ENCODE assay signal across 7 mouse cellular contexts in the genomic region with DNA sequence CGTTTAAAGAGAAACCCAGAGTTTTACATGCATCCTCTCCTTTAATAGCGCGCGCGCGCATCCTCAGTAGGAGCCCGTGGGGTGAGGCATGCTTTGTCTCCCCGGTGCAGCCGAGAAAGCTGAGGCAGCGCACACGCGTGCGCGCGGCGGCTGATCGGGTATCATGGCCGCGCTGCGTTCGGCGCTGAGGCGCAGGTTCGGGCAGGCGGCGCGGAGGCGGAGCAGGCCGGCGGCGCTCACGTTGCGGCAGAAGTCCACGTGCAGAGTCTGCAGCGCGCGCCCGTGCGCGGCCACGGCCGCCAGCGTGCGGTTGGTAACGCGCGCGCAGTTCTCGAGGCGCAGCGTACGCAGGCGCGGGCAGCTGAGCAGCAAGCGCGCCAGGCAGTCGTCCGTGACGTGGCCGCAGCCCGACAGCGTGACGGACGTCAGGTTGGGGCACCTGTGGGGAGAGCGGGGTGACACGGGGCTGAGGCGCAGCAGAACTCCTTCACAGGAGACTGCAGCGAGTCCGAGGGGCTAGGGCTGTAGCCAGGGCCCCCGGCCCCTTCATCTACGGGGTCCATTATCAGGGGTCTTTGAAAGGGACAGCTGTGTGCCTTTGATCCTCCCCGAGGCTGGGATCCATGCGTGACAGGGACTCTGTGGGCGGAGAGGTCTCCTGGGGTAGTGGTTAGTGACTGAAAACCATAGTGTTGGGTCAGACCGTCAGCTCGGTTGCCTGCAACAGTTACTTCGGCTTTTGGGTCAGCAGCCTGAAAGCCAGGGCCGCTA. TPM values are rescaled to one million over a fixed set of nuclear protein-coding genes. Genes with fewer than 3 reads are reported as not detected.
A peak's percentile ranks its signal among the peaks of the same experiment; 100 is the strongest.
DNase-seq lines count a peak whose midpoint lies in the region; ATAC-seq lines count a peak whose summit lies in the region.

No protein-coding gene starts in this region.

- peak overlapping the region; percentile 98 for H3K4me2 ChIP-seq in limb, embryonic 11.5 days (ENCODE audit: low read depth, severe bottlenecking)
- H3K4me2 ChIP-seq in midbrain, embryonic 14.5 days (ENCODE audit: low read length) = peak overlapping the region; percentile 100

- peaks cover 46% of the 10 kb centered on the region for H3K4me1 ChIP-seq in embryonic facial prominence, embryonic 10.5 days
- peaks cover 7% of the 10 kb centered on the region; the same call in 1 of the 2 replicates for H3K4me1 ChIP-seq in limb, embryonic 11.5 days (ENCODE audit: control insufficient read depth, insufficient read depth, low read length)
- peaks cover 12% of the 10 kb centered on the region for H3K4me1 ChIP-seq in midbrain, embryonic 14.5 days (ENCODE audit: control insufficient read depth, insufficient read depth, low read length)

- H3K36me3 ChIP-seq in embryonic facial prominence, embryonic 10.5 days (replicated peaks) = peaks cover 72% of the 10 kb centered on the region
- peaks cover 17% of the 10 kb centered on the region for H3K36me3 ChIP-seq in limb, embryonic 11.5 days (ENCODE audit: control insufficient read depth, insufficient read depth, low read length)
- H3K36me3 ChIP-seq in midbrain, embryonic 14.5 days (ENCODE audit: control insufficient read depth, insufficient read depth, low read length) = peaks cover 64% of the 10 kb centered on the region

- no peaks in the 10 kb centered on the region for H3K27me3 ChIP-seq in embryonic facial prominence, embryonic 10.5 days (replicated peaks; ENCODE audit: low read depth, poor library complexity, severe bottlenecking)
- H3K27me3 ChIP-seq in limb, embryonic 11.5 days (ENCODE audit: control insufficient read depth, insufficient read depth, low read length) = no peaks in the 10 kb centered on the region
- no peaks in the 10 kb centered on the region for H3K27me3 ChIP-seq in midbrain, embryonic 14.5 days (ENCODE audit: control insufficient read depth, insufficient read depth, low read length)

- H3K9me3 ChIP-seq in embryonic facial prominence, embryonic 10.5 days = no peaks in the 10 kb centered on the region
- no peaks in the 10 kb centered on the region for H3K9me3 ChIP-seq in limb, embryonic 11.5 days (ENCODE audit: control insufficient read depth, low read length)
- no peaks in the 10 kb centered on the region for H3K9me3 ChIP-seq in midbrain, embryonic 14.5 days (ENCODE audit: control insufficient read depth, low read length)

- H3K27ac ChIP-seq in embryonic facial prominence, embryonic 10.5 days (replicated peaks) = peak overlapping the region; percentile 94
- H3K27ac ChIP-seq in limb, embryonic 11.5 days (replicated peaks; ENCODE audit: low read depth, low read length) = peak overlapping the region; percentile 90
- peak overlapping the region; percentile 98 for H3K27ac ChIP-seq in midbrain, embryonic 14.5 days (replicated peaks; ENCODE audit: low read depth, low read length)

- H3K9ac ChIP-seq in limb, embryonic 11.5 days (ENCODE audit: low read length) = peak overlapping the region; percentile 81
- H3K9ac ChIP-seq in midbrain, embryonic 14.5 days (replicated peaks; ENCODE audit: low read length) = peak overlapping the region; percentile 78

- under 1% methylated on average over 78 of the region's 78 CpGs for WGBS in embryonic facial prominence, embryonic 10.5 days
- under 1% methylated on average over 77 of the region's 78 CpGs for WGBS in limb, embryonic 11.5 days
- under 1% methylated on average over 78 of the region's 78 CpGs for WGBS in midbrain, embryonic 14.5 days

- ATAC-seq in limb, embryonic 11.5 days (ENCODE audit: insufficient number of reproducible peaks, low FRiP score, low TSS enrichment, low read depth) = peak; percentile 85
- peak; percentile 92 for ATAC-seq in midbrain, embryonic 14.5 days (ENCODE audit: low FRiP score, low TSS enrichment)

- DNase-seq in adrenal gland, postnatal 10 days = peak; percentile 95
- peak; percentile 95 for DNase-seq in embryonic facial prominence, embryonic 10.5 days (ENCODE audit: low spot score)
- DNase-seq in heart, adult 11 months = peak; percentile 100
- DNase-seq in kidney, adult 18-20 months = peak; percentile 94
- peak; percentile 93 for DNase-seq in limb, embryonic 11.5 days (ENCODE audit: low spot score)
- DNase-seq in midbrain, embryonic 14.5 days = peak; percentile 99
- peak; percentile 85 to 88 for DNase-seq in spleen, adult 18-20 months

- H3K4me3 ChIP-seq in embryonic facial prominence, embryonic 10.5 days = peak overlapping the region; percentile 67
- peak overlapping the region; percentile 64 for H3K4me3 ChIP-seq in limb, embryonic 11.5 days (ENCODE audit: low read depth, low read length)
- H3K4me3 ChIP-seq in midbrain, embryonic 14.5 days (replicated peaks; ENCODE audit: low read depth, low read length) = peak overlapping the region; percentile 57

RNA-seq across cellular contexts. Expression of a gene that starts 2.6 kb away (rescaled TPM):
- total RNA-seq in adrenal gland, postnatal 10 days (2021) = 1 to 10 TPM; 1.4 to 1.9 TPM
- polyA plus RNA-seq in embryonic facial prominence, embryonic 10.5 days (2016; fragmentation: Nextera tagmentation; extraction: Ambion mirVana) = 1.3 and 1.4 TPM in 2 replicates
- polyA plus RNA-seq in limb, embryonic 11.5 days (2014; fragmentation: Nextera tagmentation; extraction: Ambion mirVana) = 1.5 and 1.9 TPM in 2 replicates
- polyA plus RNA-seq in midbrain, embryonic 14.5 days (2014; fragmentation: Nextera tagmentation; extraction: Ambion mirVana) = 1.5 and 1.9 TPM in 2 replicates

Comparison
In these comparisons a context has a peak if more than half of its experiments do, and no peak if none do; other contexts are left out.
1. Peak in every context shown above with its lines: DNase-seq, ATAC-seq, H3K4me3 ChIP-seq and H3K27ac ChIP-seq.